8 mouse cellular contexts compared by ENCODE assay signal in genomic region chr1:36065761-36066150, GRCm38 (mm10). TPM values are rescaled to one million over a fixed set of nuclear protein-coding genes. Genes with fewer than 3 reads are reported as not detected.
DNase-seq lines count a peak whose midpoint lies in the region; ATAC-seq and TF ChIP-seq lines count a peak whose summit lies in the region.

No protein-coding gene starts in this region.

- no peak overlapping the region for H3K4me3 ChIP-seq in left cerebral cortex, adult 2 months
- H3K4me3 ChIP-seq in forebrain, embryonic 10.5 days = peak overlapping the region; percentile 41
- H3K4me3 ChIP-seq in hindbrain, embryonic 16.5 days (ENCODE audit: low read length) = no peak overlapping the region
- H3K4me3 ChIP-seq in midbrain, embryonic 13.5 days (replicated peaks) = peak overlapping the region; percentile 23; the same call in 1 of the 2 replicates

- H3K9ac ChIP-seq in hindbrain, embryonic 16.5 days (ENCODE audit: low read depth, low read length) = peak overlapping the region; percentile 57; the same call in 1 of the 2 replicates
- H3K9ac ChIP-seq in midbrain, embryonic 13.5 days (replicated peaks) = no peak overlapping the region

- peaks cover 85% of the 10 kb centered on the region for H3K4me1 ChIP-seq in forebrain, embryonic 10.5 days
- H3K4me1 ChIP-seq in hindbrain, embryonic 16.5 days (ENCODE audit: control insufficient read depth, insufficient read depth, low read depth, low read length) = peaks cover 35% of the 10 kb centered on the region
- H3K4me1 ChIP-seq in midbrain, embryonic 13.5 days (replicated peaks) = peaks cover 63% of the 10 kb centered on the region

- no peak for DNase-seq in left cerebral cortex, adult 2 months (ENCODE audit: extremely low spot score in 1 of 2, low spot score in 2 of 2)
- DNase-seq in left cerebral cortex, postnatal 36 days (ENCODE audit: low spot score in 2 of 2) = no peak
- no peak for DNase-seq in forebrain, embryonic 10.5 days (ENCODE audit: extremely low spot score, low spot score)
- DNase-seq in left cerebral cortex, adult 9 months (ENCODE audit: low spot score in 2 of 2) = no peak
- DNase-seq in MN1 (ENCODE audit: low spot score) = no peak
- DNase-seq in right cerebral cortex, postnatal 36 days (ENCODE audit: low spot score in 2 of 2) = no peak

- H3K27me3 ChIP-seq in forebrain, embryonic 10.5 days (ENCODE audit: poor library complexity, severe bottlenecking) = peaks cover 63% of the 10 kb centered on the region
- H3K27me3 ChIP-seq in hindbrain, embryonic 16.5 days (replicated peaks; ENCODE audit: control insufficient read depth, insufficient read depth, low read length) = no peaks in the 10 kb centered on the region; the same call in 1 of the 2 replicates
- H3K27me3 ChIP-seq in midbrain, embryonic 13.5 days = peaks cover 7% of the 10 kb centered on the region; the same call in 1 of the 2 replicates

- H3K9me3 ChIP-seq in forebrain, embryonic 10.5 days = no peaks in the 10 kb centered on the region
- no peaks in the 10 kb centered on the region for H3K9me3 ChIP-seq in hindbrain, embryonic 16.5 days (ENCODE audit: control insufficient read depth, low read length)
- H3K9me3 ChIP-seq in midbrain, embryonic 13.5 days = no peaks in the 10 kb centered on the region

- no peak for TF ChIP-seq CTCF in left cerebral cortex, adult 2 months (IDR thresholded peaks at IDR 0.05)

- WGBS in forebrain, embryonic 10.5 days = 59% methylated on average over 9 of the region's 9 CpGs
- 63% methylated on average over 9 of the region's 9 CpGs for WGBS in hindbrain, embryonic 16.5 days
- 58% methylated on average over 9 of the region's 9 CpGs for WGBS in midbrain, embryonic 13.5 days

- peaks cover 4% of the 10 kb centered on the region; the same call in 1 of the 2 replicates for H3K36me3 ChIP-seq in forebrain, embryonic 10.5 days (replicated peaks)
- H3K36me3 ChIP-seq in hindbrain, embryonic 16.5 days (ENCODE audit: control insufficient read depth, insufficient read depth, low read length) = no peaks in the 10 kb centered on the region
- no peaks in the 10 kb centered on the region for H3K36me3 ChIP-seq in midbrain, embryonic 13.5 days

- ATAC-seq in hindbrain, embryonic 16.5 days = no peak
- ATAC-seq in midbrain, embryonic 13.5 days = no peak

- H3K27ac ChIP-seq in left cerebral cortex, adult 2 months = 0 out of 2 replicates have a peak overlapping the region, but pooled peaks have one; percentile 82
- H3K27ac ChIP-seq in forebrain, embryonic 10.5 days = peak overlapping the region; percentile 86
- no peak overlapping the region for H3K27ac ChIP-seq in hindbrain, embryonic 16.5 days (ENCODE audit: low read depth, low read length)
- no peak overlapping the region for H3K27ac ChIP-seq in midbrain, embryonic 13.5 days

- intact Hi-C loops in left cerebral cortex, adult 2 months (cut with DNase I) = loop anchor here (5.0 kb wide), 3 partner anchors 188 to 1173 kb away; no protein-coding TSS in a partner anchor
- intact Hi-C loops in left cerebral cortex, postnatal 36 days (cut with DNase I) = loop anchor here (10.0 kb wide), 2 partner anchors 189 to 191 kb away; no protein-coding TSS in a partner anchor

- H3K4me2 ChIP-seq in hindbrain, embryonic 16.5 days (ENCODE audit: low read length) = peak overlapping the region; percentile 69
- peak overlapping the region; percentile 54; the same call in 1 of the 2 replicates for H3K4me2 ChIP-seq in midbrain, embryonic 13.5 days (replicated peaks)

RNA-seq across cellular contexts. Expression of gene Hs6st1, which starts 2.4 kb away (rescaled TPM):
- 10 to 100 TPM; 52.8 to 56.1 TPM for total RNA-seq in left cerebral cortex, adult 2 months (2021)
- total RNA-seq in left cerebral cortex, postnatal 36 days (2021) = 10 to 100 TPM; 56.1 to 58.6 TPM
- polyA plus RNA-seq in forebrain, embryonic 10.5 days (2016; fragmentation: Nextera tagmentation; extraction: Ambion mirVana) = 4.2 TPM in 2 replicates
- 9.5 and 11.7 TPM in 2 replicates for polyA plus RNA-seq in hindbrain, embryonic 16.5 days (2015; fragmentation: Nextera tagmentation; extraction: Ambion mirVana)
- polyA plus RNA-seq in midbrain, embryonic 13.5 days (2015; fragmentation: Nextera tagmentation; extraction: Ambion mirVana) = 10.4 and 11.0 TPM in 2 replicates

Comparison
In these comparisons a context has a peak if more than half of its experiments do, and no peak if none do; other contexts are left out.
1. H3K27ac ChIP-seq: peak in left cerebral cortex, adult 2 months (single experiment) and forebrain, embryonic 10.5 days (single experiment); none in hindbrain, embryonic 16.5 days (single experiment) and midbrain, embryonic 13.5 days (single experiment).
2. H3K4me3 ChIP-seq: peak in forebrain, embryonic 10.5 days (single experiment) and midbrain, embryonic 13.5 days (single experiment); none in left cerebral cortex, adult 2 months (single experiment) and hindbrain, embryonic 16.5 days (single experiment).